Mouse (Mus musculus) bone marrow macrophage, adult 2 months (primary cell): ENCODE data around the gene Os9. TPM values are rescaled to one million over a fixed set of nuclear protein-coding genes. Genes with fewer than 3 reads are reported as not detected.

Source experiments
- H3K27ac ChIP-seq: 2 replicates; pipeline ENCODE4 v1.5.1; 2012; ENCODE audit warnings: low read depth, low read length; ENCODE audit not compliant: insufficient read depth
- H3K4me1 ChIP-seq: 2 replicates; pipeline ENCODE4 v1.6.1; 2012; ENCODE audit warnings: low read length; ENCODE audit not compliant: control insufficient read depth, insufficient read depth
- H3K4me3 ChIP-seq: 2 replicates; pipeline ENCODE4 v1.5.1; 2012; ENCODE audit warnings: mild to moderate bottlenecking, low read length, moderate library complexity; ENCODE audit not compliant: insufficient read depth
- CTCF ChIP-seq: IDR thresholded peaks from 2 replicates; pipeline ENCODE4 v1.5.1; 2012; ENCODE audit warnings: low read depth, mild to moderate bottlenecking, low read length, moderate library complexity
- POLR2A ChIP-seq: IDR thresholded peaks from 2 replicates; pipeline ENCODE4 v1.6.1; 2012; ENCODE audit warnings: mild to moderate bottlenecking, low read depth, low read length, borderline replicate concordance
- polyA plus RNA-seq: library from polyadenylated mRNA; stranded (reverse); fragments of >200 nt; gene quantifications from 2 replicates; pipeline ENCODE4 v1.2.4, GENCODE M21; 2012; ENCODE audit not compliant: missing spikeins, insufficient read depth, insufficient read length

The Os9 gene
- polyA plus RNA-seq, 1 experiment: 167 TPM

DNA sequence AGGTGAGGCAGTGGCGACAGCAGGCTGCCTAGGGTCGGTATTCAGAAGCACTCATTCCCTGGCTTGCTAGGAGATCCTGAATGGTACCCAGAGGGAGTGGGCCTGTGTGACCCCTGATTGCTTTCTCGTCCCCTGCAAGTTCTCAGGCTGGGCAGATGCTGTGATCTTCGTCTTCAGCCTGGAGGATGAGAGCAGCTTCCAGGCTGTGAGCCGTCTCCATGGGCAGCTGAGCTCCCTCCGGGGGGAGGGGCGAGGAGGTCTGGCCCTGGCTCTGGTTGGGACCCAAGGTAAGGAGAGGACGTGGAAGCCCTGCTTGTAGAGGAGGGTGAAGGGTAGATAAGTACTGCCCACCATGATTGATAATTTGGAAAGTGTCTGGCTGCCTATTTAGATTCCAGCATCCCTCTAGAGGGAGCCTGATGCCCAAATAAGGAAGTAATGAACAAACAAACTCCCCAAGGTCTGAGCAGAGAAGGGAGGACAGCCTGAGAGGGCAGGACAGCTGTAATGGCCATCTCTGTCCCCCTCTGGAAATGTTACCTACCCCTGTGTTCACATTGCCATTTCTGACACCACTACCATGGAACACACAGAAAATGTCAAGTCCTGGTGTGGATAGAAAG lies 37.5 kb downstream of the Os9 start:
- H3K4me1 ChIP-seq: no peaks in the 10 kb centered on the region
- TF ChIP-seq POLR2A (no peak), CTCF (no peak)
- H3K4me3 ChIP-seq: no peak overlapping the region
- no peak overlapping the region for H3K27ac ChIP-seq

DNA sequence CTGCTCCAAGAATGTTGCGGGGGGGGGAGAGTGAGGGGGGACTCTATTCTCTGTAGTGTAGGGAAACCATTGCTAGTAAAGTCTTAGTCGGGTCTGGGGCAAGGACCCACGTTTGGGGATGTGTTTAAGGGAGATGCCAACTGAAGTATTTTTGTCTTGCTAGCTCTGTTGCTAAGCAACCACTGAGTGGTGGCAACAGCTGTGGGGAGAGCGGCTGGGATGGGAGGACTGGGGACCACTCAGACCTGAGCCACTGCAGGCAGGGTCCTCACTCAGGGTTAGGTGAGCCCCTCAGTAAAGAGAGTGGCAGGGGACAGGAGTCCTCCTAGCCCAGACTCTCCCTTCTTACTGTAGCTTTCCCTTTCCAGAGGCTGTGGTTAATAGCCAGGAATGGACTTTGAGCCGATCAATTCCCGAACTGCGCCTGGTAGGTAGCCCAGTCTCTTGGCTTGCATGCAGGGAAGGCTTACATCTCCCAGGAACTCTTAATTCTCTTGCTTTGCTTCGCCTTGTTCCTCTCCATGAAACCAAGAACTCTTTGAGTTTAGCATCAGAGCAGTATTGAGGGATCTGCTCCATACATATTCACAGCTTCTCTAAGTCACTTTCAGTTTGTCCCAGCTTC lies 38.8 kb downstream of the Os9 start:
- TF ChIP-seq POLR2A (no peak), CTCF (no peak)
- Histone ChIP-seq H3K4me3 (no peak overlapping the region), H3K27ac (no peak overlapping the region), H3K4me1 (no peaks in the 10 kb centered on the region)

DNA sequence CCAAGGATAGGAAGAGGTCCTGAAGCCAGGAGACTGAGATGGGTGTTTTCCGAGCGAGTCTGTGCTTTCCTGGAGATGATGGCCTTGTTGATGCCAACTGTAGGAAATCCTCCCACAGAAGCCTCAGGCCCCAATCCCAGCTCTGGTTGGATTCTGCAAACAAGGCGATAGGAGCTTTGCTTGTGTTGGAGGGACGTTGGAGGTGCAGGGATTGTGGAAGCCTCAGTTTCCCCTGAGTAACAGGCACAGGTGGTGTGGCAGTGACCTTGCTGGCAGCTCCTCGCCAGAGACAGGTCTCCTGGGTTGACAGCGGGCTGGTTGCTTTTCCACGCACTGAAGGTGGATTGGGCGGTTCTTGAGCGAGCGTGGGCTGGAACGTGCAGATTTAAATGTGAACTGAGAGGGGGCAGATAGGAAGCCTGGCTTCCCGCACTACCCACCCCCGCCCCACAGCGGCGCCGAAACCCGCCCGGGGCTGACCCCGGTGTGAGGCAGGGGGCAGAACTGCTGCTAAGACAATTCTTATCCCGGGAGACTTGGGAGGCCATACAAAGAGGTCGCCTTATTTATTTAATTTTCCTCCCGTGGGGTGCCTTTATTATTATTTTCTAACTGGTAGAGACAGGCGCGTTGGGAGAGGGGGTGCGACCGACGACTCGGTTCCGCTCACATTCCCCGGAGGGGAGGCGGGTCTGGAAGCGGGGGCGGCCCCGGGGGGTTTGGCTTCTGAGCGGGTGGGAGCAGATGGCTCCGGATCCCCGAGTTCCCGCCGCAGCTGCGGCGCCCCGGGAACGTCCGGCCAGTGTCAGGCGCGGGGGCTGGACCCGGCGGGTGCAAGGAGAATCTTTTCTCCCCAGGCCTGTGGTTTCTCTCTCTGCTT lies 39.8 kb downstream of the Os9 start:
- Histone ChIP-seq H3K4me3 (no peak overlapping the region), H3K4me1 (no peaks in the 10 kb centered on the region), H3K27ac (no peak overlapping the region)
- TF ChIP-seq CTCF: no peak
- no peak for TF ChIP-seq POLR2A

DNA sequence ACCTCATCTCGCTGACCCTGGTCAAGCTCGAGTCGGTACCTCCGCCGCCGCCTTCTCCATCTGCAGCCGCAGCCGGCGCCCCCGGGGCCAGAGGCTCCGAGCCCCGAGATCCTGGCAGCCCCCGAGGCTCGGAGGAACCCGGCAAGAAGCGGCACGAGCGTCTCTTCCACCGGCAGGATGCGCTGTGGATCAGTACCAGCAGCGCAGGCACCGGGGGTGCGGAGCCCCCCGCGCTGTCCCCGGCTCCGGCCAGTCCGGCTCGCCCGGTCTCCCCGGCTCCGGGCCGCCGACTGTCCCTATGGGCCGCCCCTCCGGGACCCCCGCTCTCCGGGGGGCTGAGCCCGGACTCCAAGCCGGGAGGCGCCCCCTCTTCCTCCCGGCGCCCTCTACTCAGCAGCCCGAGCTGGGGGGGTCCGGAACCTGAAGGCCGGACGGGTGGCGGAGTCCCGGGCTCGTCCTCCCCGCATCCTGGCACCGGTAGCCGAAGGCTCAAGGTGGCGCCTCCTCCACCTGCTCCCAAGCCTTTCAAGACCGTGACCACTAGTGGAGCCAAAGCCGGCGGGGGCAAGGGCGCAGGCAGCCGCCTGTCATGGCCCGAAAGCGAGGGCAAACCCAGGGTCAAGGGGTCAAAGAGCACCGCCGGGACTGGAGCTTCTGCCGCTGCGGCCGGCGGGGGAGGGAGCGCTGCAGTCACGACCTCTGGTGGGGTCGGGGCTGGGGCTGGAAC lies 41.1 kb downstream of the Os9 start:
- no peak overlapping the region for H3K27ac ChIP-seq
- TF ChIP-seq POLR2A (no peak), CTCF (no peak)
- H3K4me3 ChIP-seq: no peak overlapping the region
- 0 out of 2 replicates have a peak, but pooled peaks cover 3% of the 10 kb centered on the region for H3K4me1 ChIP-seq

DNA sequence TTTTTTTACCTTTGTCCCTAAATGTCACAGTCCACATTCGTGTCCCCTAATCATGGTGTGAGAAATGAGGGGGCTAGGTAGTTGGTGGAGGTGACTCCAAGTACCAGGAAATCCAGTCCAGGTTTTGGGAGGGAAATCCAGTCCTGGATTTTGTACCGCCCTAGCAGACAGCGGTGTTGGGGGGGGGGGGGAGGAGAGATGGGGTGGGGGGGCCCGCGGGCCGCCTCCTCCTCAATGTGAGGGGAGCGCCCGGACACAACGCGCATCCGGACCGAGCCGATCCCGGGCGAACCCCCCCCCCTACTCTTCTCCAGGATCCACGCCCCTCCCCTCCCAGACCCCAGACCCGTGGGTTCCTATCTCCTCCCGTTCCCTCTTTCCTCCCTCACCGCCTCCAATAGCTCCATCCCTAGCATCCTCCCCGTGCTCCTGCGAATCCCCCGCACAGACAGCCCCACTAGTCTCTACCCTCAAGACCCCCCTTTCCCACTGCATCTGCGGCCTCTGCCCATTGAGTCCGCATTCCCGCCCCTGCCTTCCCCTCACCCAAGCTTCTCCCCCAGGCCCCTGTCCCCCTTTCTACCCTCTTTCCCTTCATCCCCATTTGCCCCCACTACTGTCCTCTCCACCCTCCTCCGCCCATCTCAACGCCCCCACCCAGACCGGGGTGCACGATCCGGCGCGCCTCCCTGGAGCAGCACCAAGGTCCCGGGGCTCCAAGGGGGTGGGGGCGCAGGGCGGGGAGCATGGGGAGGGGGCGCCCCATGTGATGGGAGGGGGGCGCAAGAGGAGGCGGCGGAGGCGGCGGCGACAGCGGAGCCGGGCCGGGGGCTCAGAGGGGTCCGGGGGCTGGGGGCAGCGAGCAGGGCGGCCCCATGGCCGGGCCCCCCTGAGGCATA lies 42.0 kb downstream of the Os9 start:
- TF ChIP-seq CTCF (no peak), POLR2A (no peak)
- H3K4me3 ChIP-seq: no peak overlapping the region
- 0 out of 2 replicates have a peak, but pooled peaks cover 3% of the 10 kb centered on the region for H3K4me1 ChIP-seq

DNA sequence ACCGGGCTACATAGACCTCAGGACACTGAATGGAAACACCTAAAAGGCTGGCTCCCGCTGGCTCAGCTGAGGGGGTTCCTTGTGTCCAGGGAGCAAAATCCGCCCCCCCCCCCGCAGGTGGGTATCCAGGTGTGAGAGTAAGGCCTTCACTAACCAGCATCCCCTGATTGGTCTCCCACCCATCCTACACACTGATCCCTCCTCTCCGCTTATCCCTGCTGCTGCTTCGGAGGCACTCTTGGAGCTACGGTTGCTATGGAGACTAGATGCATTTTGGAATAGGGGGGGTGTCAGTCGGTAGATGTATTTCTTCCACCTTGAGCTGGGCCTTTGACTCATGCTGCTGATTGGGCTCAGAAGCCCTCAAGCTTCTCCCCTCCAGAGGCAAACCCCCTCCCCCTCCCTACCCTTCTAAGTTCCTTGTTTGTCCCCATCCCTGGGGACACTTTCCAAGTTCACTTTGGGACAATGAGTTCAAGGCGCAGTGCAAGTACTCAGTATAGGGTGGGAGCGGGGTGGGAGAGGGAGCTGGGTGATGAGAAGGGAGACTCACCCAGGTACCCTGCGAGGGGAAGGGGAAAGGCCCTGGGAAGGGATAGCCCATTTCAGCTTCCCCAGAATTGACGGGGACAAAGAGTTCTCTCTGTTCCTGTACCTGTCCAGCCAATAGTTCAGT lies 42.8 kb downstream of the Os9 start:
- TF ChIP-seq POLR2A (no peak), CTCF (no peak)
- Histone ChIP-seq H3K4me1 (0 out of 2 replicates have a peak, but pooled peaks cover 3% of the 10 kb centered on the region), H3K4me3 (no peak overlapping the region), H3K27ac (no peak overlapping the region)

More for the DNA sequence above, 42.0 kb downstream of the Os9 start:
- H3K27ac ChIP-seq: no peak overlapping the region

DNA sequence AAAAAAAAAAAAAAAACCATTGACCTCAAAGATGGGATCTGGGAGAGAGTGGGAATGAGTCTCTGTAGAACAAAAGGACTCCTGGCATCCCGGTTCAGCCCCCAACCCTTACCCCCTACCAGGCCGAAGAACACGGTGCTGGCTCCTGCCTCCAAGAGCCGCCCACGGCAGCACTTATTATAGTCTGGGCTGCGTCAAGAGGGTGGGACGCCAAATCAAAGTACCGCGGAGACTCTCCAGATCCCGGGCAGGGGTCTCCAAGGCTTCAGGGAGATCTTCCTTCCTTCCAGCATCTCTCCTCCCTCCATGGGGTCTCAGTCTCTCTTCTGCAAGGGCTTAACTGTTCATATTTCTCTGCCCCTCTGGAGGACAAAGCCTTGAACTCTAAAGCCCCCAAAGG lies 43.4 kb downstream of the Os9 start:
- no peak overlapping the region for H3K4me3 ChIP-seq
- TF ChIP-seq POLR2A (no peak), CTCF (no peak)
- H3K4me1 ChIP-seq: 0 out of 2 replicates have a peak, but pooled peaks cover 3% of the 10 kb centered on the region
- no peak overlapping the region for H3K27ac ChIP-seq

DNA sequence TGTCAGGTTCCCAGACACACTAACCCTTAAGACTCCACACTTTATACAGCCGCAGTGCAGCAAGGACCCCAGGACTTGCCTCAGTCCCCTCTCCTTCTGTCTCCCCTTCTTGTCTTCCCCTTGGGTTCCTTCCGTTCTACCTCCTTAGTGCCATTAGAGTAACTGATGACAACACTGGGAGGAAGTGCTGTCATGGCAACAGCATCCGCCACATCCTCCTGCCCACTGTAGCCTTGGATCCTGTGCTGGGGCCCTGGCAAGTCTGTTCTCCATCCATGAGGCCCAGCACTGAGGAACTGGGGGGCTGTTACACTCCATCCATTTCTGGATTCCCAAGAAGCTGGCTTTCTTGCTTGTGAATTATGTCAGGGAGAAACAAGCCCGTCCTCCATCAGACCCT lies 44.8 kb downstream of the Os9 start:
- no peak overlapping the region for H3K27ac ChIP-seq
- TF ChIP-seq CTCF: no peak
- no peak for TF ChIP-seq POLR2A
- H3K4me3 ChIP-seq: no peak overlapping the region
- H3K4me1 ChIP-seq: peaks cover 6% of the 10 kb centered on the region; the same call in 1 of the 2 replicates
